Mouse (Mus musculus) frontal cortex, postnatal 25 days (tissue): ENCODE measurements at regions not wholly inside any gene's neighbourhood (a gene's known extent, or its start where the extent isn't known, plus 50 kb on each side); places are given as distances from the start of the nearest gene placed in this dataset.

Source experiments
- DNase-seq, 2 experiments: peaks; one replicate each; pipeline ENCODE4 v3.0.0; 2022; ENCODE audit warnings: low spot score in 2 of 2

- DNase-seq = no peak
Measured at GRCm38 (mm10) chr10:109185243-109185642, 174.5 kb upstream of the Syt1 start.

GRCm38 (mm10) chr10:109180527-109180926 is 169.7 kb upstream of the Syt1 start:
- DNase-seq = no peak

GRCm38 (mm10) chr10:109160730-109161129 is 149.9 kb upstream of the Syt1 start:
- no peak for DNase-seq

- DNase-seq = no peak
Measured at GRCm38 (mm10) chr10:109155768-109156167, 145.0 kb upstream of the Syt1 start.

- no peak for DNase-seq
Measured at GRCm38 (mm10) chr10:109140421-109140938, 129.7 kb upstream of the Syt1 start.

- DNase-seq = no peak
Measured at GRCm38 (mm10) chr10:109136763-109137732, 126.3 kb upstream of the Syt1 start.

GRCm38 (mm10) chr10:109134521-109134920 is 123.7 kb upstream of the Syt1 start:
- DNase-seq = no peak

- no peak for DNase-seq
Measured at GRCm38 (mm10) chr10:109132091-109132573, 121.3 kb upstream of the Syt1 start.

GRCm38 (mm10) chr10:109129552-109130110 is 118.8 kb upstream of the Syt1 start:
- no peak for DNase-seq

GRCm38 (mm10) chr10:109129068-109129467 is 118.3 kb upstream of the Syt1 start:
- DNase-seq = no peak

GRCm38 (mm10) chr10:109126699-109127098 is 115.9 kb upstream of the Syt1 start:
- no peak for DNase-seq

GRCm38 (mm10) chr10:109117143-109117542 is 106.4 kb upstream of the Syt1 start:
- no peak for DNase-seq

- no peak for DNase-seq
Measured at GRCm38 (mm10) chr10:109115013-109115627, 104.3 kb upstream of the Syt1 start.

GRCm38 (mm10) chr10:109105781-109106180 is 95.0 kb upstream of the Syt1 start:
- no peak for DNase-seq

GRCm38 (mm10) chr10:109092219-109092618 is 81.4 kb upstream of the Syt1 start:
- DNase-seq = no peak

GRCm38 (mm10) chr10:109079773-109080172 is 69.0 kb upstream of the Syt1 start:
- no peak for DNase-seq

- DNase-seq = no peak
Measured at GRCm38 (mm10) chr10:109074218-109074617, 63.4 kb upstream of the Syt1 start.
